Mouse (Mus musculus) liver, embryonic 11.5 days (tissue): Measurements from ENCODE around the gene Slamf1. TPM values are rescaled to one million over a fixed set of nuclear protein-coding genes. Genes with fewer than 3 reads are reported as not detected.

Source experiments
- ATAC-seq: fragments of 200-750 bp; cut with Nextera tagmentation; replicated peaks from 2 replicates; pipeline ENCODE4 v1.8.0; 2017; ENCODE audit warnings: moderate number of reproducible peaks, mild to moderate bottlenecking, moderate TSS enrichment, moderate library complexity; ENCODE audit not compliant: low FRiP score
- DNase-seq: peaks from one replicate; pipeline ENCODE4 v3.0.0-alpha.2; 2017; ENCODE audit warnings: low spot score
- H3K27ac ChIP-seq: fragments of 300-500 bp; sonication (generic); 2 replicates; pipeline ENCODE4 v1.5.1; 2014; ENCODE audit warnings: mild to moderate bottlenecking, low read depth, low read length, control low read depth
- H3K27me3 ChIP-seq: fragments of 300-500 bp; sonication (generic); replicated peaks from 2 replicates; pipeline ENCODE4 v1.6.1; 2014; ENCODE audit warnings: low read length, mixed read lengths; ENCODE audit not compliant: control insufficient read depth, insufficient read depth
- H3K36me3 ChIP-seq: fragments of 300-500 bp; sonication (generic); 2 replicates; pipeline ENCODE4 v1.6.1; 2014; ENCODE audit warnings: mild to moderate bottlenecking, low read length, moderate library complexity, mixed read lengths; ENCODE audit not compliant: control insufficient read depth, insufficient read depth
- H3K4me1 ChIP-seq: fragments of 300-500 bp; sonication (generic); replicated peaks from 2 replicates; pipeline ENCODE4 v1.6.1; 2014; ENCODE audit warnings: low read length, mixed read lengths; ENCODE audit not compliant: control insufficient read depth, insufficient read depth
- H3K4me2 ChIP-seq: fragments of 300-500 bp; sonication (generic); 2 replicates; pipeline ENCODE4 v1.6.1; 2014; ENCODE audit warnings: mild to moderate bottlenecking, control low read depth, moderate library complexity
- H3K4me3 ChIP-seq: fragments of 300-500 bp; sonication (generic); 2 replicates; pipeline ENCODE4 v1.5.1; 2014; ENCODE audit warnings: low read depth, low read length, control low read depth
- H3K9ac ChIP-seq: fragments of 300-500 bp; sonication (generic); 2 replicates; pipeline ENCODE4 v1.6.1; 2014; ENCODE audit warnings: low read depth, low read length, control low read depth
- H3K9me3 ChIP-seq: fragments of 300-500 bp; sonication (generic); 2 replicates; pipeline ENCODE4 v1.6.1; 2016; ENCODE audit warnings: low read length, inconsistent platforms, mixed read lengths; ENCODE audit not compliant: control insufficient read depth
- WGBS: fragments of 180-500 bp; shearing (Covaris S2); extraction: QIAGEN DNeasy Blood & Tissue Kit; methylation state at CpG from one replicate; pipeline ENCODE4 v1.1.7; 2014; 5-methylcytosine and 5-hydroxymethylcytosine counted together
- polyA plus RNA-seq: library from polyadenylated mRNA; unstranded; fragments of >200 nt; fragmentation: Nextera tagmentation; extraction: Ambion mirVana; gene quantifications from 2 replicates; pipeline ENCODE4 v1.2.1, GENCODE M21; 2014

Gene Slamf1
- 1.4 and 2.0 TPM in 2 replicates for polyA plus RNA-seq

DNA sequence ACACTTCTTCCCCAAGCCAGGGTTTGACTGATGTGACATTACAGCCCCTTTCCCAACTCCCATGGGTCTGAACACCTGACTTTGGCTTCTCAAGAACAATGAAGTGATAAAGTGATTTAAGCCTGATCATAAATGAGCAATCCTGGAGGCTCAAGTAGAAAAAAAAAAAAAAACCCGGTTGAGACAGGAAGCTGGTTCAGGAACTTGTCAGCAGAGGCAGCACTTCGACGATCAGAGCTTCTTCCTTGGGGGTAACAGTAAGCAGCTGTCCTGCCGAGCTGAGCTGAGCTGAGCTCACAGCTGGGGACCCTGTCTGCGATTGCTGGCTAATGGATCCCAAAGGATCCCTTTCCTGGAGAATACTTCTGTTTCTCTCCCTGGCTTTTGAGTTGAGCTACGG is at the start of gene Slamf1:
Slamf1 (plus strand) TSS at position 230 of the 400 bp plus-strand sequence.
- Histone ChIP-seq H3K27ac (no peak within 1 kb of the TSS), H3K36me3 (no peaks in the 10 kb centered on the region), H3K9ac (no peak within 1 kb of the TSS), H3K9me3 (no peaks in the 10 kb centered on the region), H3K27me3 (no peaks in the 10 kb centered on the region), H3K4me2 (no peak within 1 kb of the TSS), H3K4me3 (no peak within 1 kb of the TSS), H3K4me1 (no peaks in the 10 kb centered on the region)
- 20% methylated on average over 6 of the region's 6 CpGs for WGBS
- ATAC-seq (no peak), DNase-seq (no peak)

DNA sequence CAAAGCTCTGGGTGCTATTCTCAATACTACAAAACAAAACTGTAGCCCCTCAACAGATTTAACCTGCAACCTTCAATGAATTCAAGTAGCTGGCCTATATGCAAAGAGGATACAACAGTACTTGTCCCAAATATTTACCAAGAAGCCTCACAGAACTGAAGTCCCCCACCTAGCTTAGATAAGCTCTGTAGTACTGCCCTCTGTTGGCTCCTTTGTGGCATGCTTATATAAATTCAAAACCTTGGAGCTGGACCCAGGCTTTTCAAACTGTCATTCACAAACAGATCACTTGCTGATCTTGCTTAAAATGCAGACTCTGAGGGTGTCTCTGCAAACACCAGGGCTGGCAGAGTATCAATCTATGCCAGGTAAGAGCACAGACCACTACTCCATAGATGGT is 35.7 kb upstream of the Slamf1 start:
- H3K4me2 ChIP-seq: no peak overlapping the region
- no peak overlapping the region for H3K4me3 ChIP-seq
- no peak overlapping the region for H3K27ac ChIP-seq
- H3K27me3 ChIP-seq: no peaks in the 10 kb centered on the region
- H3K36me3 ChIP-seq: no peaks in the 10 kb centered on the region
- ATAC-seq (no peak), DNase-seq (no peak)
- H3K9me3 ChIP-seq: no peaks in the 10 kb centered on the region
- H3K4me1 ChIP-seq: no peaks in the 10 kb centered on the region
- H3K9ac ChIP-seq: no peak overlapping the region

DNA sequence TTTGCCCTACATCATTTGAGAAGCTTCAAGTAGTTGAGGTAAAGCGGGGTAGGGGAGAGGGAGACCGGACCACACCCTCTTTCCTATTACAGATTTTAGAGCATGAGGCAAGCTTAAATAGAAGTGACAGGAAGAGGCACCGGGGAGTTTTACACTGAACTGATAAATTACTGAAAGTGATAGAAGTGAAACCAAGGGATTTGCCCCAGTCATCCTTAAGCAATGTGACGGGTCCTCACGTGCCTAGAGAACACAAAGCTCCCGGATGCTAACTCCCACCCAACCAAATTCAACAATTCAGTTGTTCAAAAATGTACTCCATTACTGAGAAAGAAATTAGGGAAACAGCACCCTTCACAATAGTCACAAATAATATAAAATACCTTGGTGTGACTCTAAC is 32.0 kb upstream of the Slamf1 start:
- H3K9ac ChIP-seq: no peak overlapping the region
- no peaks in the 10 kb centered on the region for H3K9me3 ChIP-seq
- H3K4me1 ChIP-seq: no peaks in the 10 kb centered on the region
- no peak overlapping the region for H3K4me2 ChIP-seq
- no peaks in the 10 kb centered on the region for H3K36me3 ChIP-seq
- 78% methylated on average over 6 of the region's 6 CpGs for WGBS
- DNase-seq (no peak), ATAC-seq (no peak)
- H3K27me3 ChIP-seq: no peaks in the 10 kb centered on the region
- no peak overlapping the region for H3K4me3 ChIP-seq
- H3K27ac ChIP-seq: no peak overlapping the region

DNA sequence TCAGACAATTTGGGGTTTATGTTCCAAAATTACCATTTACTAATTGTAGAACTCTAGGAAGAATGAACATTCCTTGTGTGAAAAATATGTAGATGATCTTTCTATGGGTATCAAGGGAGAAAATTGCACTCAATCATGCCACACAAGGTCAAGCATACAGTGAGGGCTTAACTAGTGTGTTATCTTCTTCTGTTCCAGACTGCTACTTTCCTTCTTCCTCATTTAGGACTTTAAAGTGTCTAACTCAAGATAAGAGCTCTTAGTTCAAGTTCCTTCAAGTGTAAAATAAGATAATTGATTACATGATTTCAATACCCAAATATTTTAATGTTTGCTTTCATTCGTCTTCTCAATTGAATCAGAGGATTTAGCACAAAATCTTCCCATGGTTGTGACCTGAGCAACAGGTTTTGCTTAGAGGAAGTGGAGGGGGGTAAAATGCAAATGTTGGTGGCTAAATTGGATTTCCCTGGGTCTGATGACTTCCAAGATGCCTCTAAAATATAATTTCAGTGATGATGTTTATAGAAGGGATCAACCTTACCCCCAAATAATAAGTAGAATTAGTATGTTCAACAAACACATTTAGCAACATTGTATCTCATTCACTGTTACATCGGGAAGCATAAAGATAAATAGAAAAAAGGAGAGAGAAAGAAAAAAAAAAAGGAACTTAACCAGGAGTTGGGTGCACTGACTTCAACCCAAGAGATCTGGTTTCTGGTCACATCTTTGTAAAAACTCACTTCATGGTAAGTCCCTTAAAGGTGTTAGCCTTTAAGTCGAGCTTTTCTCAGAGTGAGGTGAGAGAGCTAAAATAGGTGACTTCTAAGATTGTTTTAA is 18.6 kb upstream of the Slamf1 start:
- Histone ChIP-seq H3K9ac (no peak overlapping the region), H3K4me3 (no peak overlapping the region), H3K27me3 (no peaks in the 10 kb centered on the region), H3K27ac (no peak overlapping the region), H3K9me3 (no peaks in the 10 kb centered on the region), H3K36me3 (no peaks in the 10 kb centered on the region), H3K4me2 (no peak overlapping the region), H3K4me1 (no peaks in the 10 kb centered on the region)
- WGBS: 74% methylated on average over 3 of the region's 3 CpGs
- ATAC-seq: no peak
- DNase-seq: no peak

DNA sequence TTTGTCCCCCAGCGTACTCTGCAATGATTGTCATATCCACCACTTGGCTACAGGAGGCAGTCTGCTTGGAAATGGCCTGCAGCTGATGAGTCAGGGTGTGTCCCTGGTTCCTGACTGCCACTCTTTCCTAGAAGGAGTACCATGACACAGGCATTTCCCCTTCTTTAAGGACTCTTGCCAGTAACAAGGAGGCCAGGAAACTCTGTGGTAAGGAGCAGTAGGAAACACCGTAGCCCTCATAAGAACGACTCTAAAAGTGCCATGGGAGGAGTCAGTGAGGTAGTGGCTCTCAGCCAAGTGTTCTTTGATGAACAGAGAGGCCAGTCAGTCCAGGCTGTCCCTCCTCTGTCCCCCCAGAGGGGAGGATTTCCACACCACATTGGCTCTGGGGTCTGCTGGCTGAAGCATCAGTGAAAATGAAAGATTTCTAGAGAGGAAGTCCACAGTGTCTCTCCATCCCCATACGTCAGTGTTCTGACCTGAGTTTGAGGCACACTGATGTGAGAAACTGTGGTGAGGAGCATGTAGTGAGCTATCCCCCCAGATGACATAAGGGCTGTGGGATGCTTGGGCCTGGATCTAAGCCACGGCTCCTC is 5.0 kb upstream of the Slamf1 start:
- ATAC-seq: no peak; the same call in 1 of the 2 replicates
- WGBS: 51% methylated on average over 5 of the region's 5 CpGs
- Histone ChIP-seq H3K4me3 (no peak overlapping the region), H3K4me2 (no peak overlapping the region), H3K27ac (no peak overlapping the region), H3K4me1 (no peaks in the 10 kb centered on the region), H3K9me3 (no peaks in the 10 kb centered on the region), H3K36me3 (no peaks in the 10 kb centered on the region), H3K9ac (no peak overlapping the region), H3K27me3 (no peaks in the 10 kb centered on the region)
- no peak for DNase-seq

DNA sequence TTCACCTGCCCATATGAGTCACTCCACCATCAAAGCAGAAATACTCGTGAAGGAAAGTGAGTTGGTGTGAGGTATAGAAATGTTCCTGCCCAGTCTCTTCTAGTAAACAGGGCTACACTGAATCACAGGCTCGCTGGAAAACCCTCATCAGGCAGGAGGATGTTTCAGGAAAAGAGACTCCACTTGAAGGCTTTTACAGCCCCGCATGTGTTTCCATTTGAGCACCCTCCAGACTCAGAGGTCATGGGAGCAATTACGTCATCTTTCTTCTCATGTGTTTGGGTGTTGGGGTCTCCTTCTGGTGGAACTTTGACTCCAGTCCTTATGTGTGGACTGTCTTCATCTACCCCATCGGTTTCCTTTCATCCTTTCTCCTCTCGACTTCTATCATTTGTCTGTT is 4.1 kb downstream of the Slamf1 start:
- H3K4me1 ChIP-seq: no peaks in the 10 kb centered on the region
- H3K36me3 ChIP-seq: no peaks in the 10 kb centered on the region
- H3K4me2 ChIP-seq: no peak overlapping the region
- H3K27ac ChIP-seq: no peak overlapping the region
- DNase-seq (no peak), ATAC-seq (no peak)
- no peaks in the 10 kb centered on the region for H3K27me3 ChIP-seq
- no peak overlapping the region for H3K4me3 ChIP-seq
- 71% methylated on average over 6 of the region's 6 CpGs for WGBS
- no peaks in the 10 kb centered on the region for H3K9me3 ChIP-seq
- H3K9ac ChIP-seq: no peak overlapping the region

DNA sequence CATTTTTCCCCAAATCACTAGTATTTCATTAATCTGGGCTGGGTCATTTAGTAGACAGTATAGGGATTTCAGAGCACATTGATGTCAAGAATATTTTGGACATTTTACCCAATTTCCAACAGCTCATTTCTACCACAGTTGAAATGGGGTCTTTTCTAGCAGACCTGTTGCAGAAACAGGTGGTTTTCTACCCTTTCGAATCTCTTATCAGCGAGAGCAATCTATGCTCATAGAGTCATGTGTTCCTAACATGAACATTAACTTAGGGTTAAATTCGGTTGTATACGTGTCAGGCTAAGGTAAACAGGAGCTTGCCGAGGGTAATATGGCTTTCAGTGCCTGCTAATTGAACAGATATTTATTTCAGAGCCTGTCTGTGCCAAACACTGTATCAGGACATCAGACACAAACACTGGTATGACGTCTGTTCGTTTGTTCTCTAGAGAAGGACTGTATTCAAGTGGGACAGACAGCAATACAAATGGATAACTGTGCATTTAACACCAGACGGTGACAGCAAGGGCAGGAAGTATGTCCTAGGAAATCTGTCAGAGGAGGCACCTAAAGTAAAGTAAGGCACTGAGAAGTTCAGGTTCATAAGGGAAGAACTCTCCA is 5.3 kb downstream of the Slamf1 start:
- WGBS: 75% methylated on average over 8 of the region's 8 CpGs
- Histone ChIP-seq H3K4me3 (no peak overlapping the region), H3K27ac (no peak overlapping the region), H3K4me2 (no peak overlapping the region), H3K9me3 (no peaks in the 10 kb centered on the region), H3K36me3 (no peaks in the 10 kb centered on the region), H3K4me1 (no peaks in the 10 kb centered on the region), H3K9ac (no peak overlapping the region), H3K27me3 (no peaks in the 10 kb centered on the region)
- ATAC-seq (no peak), DNase-seq (no peak)

DNA sequence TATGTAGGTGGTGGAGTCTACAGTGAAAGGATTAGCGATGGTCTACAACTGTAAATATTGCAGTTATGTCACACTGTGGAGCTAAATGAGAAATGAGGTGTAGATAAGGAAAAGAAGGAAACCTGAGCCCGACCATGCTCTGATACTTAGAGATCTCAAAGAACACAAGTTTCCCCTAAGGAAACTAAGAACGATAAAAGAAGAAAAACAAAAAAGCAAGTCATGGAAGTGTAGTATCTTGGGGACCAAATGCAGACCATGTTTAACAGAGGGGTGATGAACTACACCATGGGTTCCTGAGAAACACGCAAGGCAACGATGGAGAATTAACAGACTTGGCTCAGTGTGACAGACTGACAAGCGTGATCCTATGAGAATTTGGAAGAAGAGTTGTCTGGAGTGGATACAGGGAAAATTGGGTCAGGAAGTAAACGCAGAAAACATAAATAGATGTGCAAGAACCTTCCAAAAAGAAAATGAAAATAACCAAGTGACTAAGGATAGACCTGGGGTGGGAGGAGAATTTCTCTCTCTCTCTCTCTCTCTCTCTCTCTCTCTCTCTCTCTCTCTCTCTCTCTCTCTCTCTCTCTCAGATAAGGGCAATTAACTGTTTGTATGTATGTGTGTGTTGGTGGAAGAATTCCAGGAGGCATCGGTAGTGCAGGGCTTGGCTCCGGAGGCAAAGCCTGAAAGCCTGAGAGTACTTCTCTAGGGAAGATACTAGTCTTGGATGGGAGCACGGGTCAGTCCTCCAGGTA is 6.5 kb downstream of the Slamf1 start:
- Histone ChIP-seq H3K36me3 (no peaks in the 10 kb centered on the region), H3K9me3 (no peaks in the 10 kb centered on the region), H3K9ac (no peak overlapping the region), H3K4me1 (no peaks in the 10 kb centered on the region), H3K4me2 (no peak overlapping the region), H3K4me3 (no peak overlapping the region), H3K27me3 (no peaks in the 10 kb centered on the region), H3K27ac (no peak overlapping the region)
- DNase-seq (no peak), ATAC-seq (no peak)
- WGBS: 68% methylated on average over 10 of the region's 10 CpGs
